Mouse (Mus musculus) spleen, postnatal 4 days (tissue): Measurements from ENCODE around the gene Slc8b1.
A peak's percentile ranks its signal among the peaks of the same experiment; 100 is the strongest.
"Not testable (repeated sequence)": the region's sequence is repeated elsewhere in the genome, so short reads cannot be mapped to it uniquely, and the experiment has no call there.

Experiments
- DNase-seq, 2 experiments: peaks; one replicate each; pipeline ENCODE4 v3.0.0; 2022; ENCODE audit warnings: low spot score in 2 of 2

Slc8b1 gene

GRCm38 (mm10) chr5:120495703-120496226 is 15.2 kb upstream of the Slc8b1 start:
- no peak for DNase-seq

GRCm38 (mm10) chr5:120497071-120497470 is 13.9 kb upstream of the Slc8b1 start:
- DNase-seq, result no peak

- DNase-seq, result no peak
Observed at GRCm38 (mm10) chr5:120499202-120499601, 11.8 kb upstream of the Slc8b1 start.

- DNase-seq, result not testable (repeated sequence)
Observed at GRCm38 (mm10) chr5:120500609-120501008, 10.4 kb upstream of the Slc8b1 start.

DNA sequence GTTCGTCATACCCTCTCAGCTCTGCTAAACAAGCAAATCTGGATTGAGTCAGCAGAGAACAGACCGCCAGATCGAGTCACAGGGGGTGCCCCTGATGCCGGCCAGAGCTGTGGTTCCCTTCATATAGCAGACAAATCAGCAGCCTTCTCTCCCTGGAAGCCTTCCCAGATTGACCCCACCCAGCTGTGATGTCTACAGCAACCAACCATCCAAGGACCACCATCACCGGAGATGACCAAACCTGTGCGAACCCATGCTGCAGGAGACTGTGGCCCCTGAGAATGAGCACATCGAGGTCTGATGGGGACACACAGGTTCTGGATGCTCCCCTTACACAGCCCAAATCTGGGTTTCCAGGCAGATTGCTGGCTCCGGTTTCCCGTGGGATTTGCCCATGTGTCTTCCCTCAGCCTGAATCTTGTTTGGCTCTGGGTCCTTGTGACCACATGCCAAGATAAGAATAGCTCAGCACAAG is 8.8 kb upstream of the Slc8b1 start:
- DNase-seq, result no peak

DNA sequence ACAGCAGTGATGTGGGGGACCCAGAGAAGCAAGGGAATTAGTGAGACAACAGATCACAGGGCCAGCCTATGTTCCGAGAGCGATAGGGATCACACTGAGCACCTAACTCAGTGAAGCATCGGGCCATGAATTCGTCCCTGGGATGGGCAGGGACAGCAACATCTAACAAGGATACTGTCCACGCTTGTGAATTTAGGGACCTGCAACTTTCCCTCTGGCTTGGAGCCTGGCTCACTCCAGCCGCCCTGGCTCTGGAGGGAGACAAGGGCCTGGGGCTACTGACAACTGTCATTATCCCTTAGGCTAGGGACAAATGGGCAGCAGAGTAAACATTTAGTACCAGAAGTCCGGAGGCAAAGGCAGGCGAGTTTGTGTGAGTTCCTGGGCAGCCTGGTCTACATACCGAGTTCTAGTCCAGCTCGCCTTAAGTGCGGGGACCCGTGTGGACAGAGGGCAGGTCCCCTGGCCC is 8.3 kb upstream of the Slc8b1 start:
- no peak for DNase-seq

- peak; percentile 84 to 93 for DNase-seq
Observed at GRCm38 (mm10) chr5:120503144-120503795, 7.7 kb upstream of the Slc8b1 start, which contains the start of gene Plbd2. Gene Plbd2, minus strand, starts transcription at chr5:120503625.

DNA sequence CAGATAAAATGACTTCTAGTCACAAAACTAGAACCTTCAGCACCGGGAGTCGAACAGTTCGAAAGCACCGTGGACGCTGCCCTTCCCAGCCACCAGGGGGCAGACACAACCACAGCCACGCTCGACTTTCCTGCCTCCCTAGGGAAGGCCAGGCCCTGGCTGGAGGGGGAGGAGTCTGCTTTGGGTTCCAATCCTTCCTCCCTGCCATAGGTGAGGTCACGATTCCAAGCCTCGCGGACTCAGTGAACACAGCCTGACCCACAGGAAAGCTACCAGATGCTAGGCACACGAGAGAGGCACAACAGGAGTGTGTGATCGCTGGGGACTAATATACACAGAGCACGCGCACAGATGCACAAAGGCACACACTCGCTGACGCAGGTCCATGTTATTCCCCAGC is 5.6 kb upstream of the Slc8b1 start:
- DNase-seq, result peak; percentile 71 to 88

GRCm38 (mm10) chr5:120505781-120506180 is 5.2 kb upstream of the Slc8b1 start:
- no peak for DNase-seq

DNA sequence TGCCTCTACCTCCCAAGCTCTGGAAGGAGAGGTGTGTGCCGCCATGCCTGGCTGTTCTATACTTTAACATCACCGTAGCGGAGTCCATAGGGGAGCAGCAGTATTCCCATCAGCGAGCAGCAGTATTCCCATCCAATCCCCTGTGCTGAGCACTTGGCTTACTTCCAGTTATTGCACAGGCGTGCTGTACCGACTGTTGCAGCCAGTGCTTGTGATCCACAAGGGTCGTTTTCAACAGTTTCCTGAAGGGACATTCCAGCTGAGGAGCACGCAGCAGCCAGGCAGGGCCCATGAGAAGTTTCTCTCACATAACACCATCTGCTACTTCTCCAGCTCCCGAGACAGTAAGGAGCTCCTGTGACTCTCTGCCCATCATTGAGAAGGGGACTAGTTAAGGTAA is 4.5 kb upstream of the Slc8b1 start:
- no peak for DNase-seq

- no peak for DNase-seq
Observed at GRCm38 (mm10) chr5:120507311-120507710, 3.7 kb upstream of the Slc8b1 start.

DNA sequence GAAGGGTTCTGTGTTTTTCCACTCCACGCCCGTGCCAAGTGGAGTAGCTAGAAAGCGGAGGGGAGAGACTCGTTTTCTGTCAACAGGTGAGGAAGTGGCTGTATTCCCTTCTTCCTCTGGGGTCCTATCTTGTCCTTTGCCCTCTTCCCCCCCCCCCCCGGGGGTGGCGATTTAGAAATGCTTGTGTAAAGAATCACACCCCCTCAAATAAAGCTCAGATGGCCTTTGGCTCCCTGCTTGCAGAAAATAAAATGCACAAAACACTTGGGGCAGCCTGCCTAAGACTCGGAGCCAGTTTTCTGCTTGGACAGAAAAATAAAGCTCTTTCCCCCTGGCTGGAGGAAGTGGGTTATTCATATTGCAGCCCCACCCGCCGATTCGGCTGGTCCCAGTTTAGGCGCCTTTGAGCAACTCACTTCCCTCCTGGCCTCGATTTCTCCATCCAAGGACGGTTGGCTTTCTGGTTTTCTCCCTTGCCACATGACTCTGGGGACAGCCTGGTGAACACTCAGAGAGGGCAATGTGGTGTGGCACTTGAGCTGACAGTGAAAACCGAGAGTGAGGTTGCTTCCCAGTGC is 764 bp downstream of the Slc8b1 start:
- peak in 1 of 2 experiments; percentile 35 for DNase-seq

GRCm38 (mm10) chr5:120512911-120513555 is 2.1 kb downstream of the Slc8b1 start:
- no peak for DNase-seq

- no peak for DNase-seq
Observed at GRCm38 (mm10) chr5:120514031-120514677, 3.2 kb downstream of the Slc8b1 start.

- DNase-seq, result no peak
Observed at GRCm38 (mm10) chr5:120514754-120515153, 3.8 kb downstream of the Slc8b1 start.

GRCm38 (mm10) chr5:120515451-120515850 is 4.5 kb downstream of the Slc8b1 start:
- no peak for DNase-seq

GRCm38 (mm10) chr5:120516221-120516984 is 5.4 kb downstream of the Slc8b1 start:
- no peak for DNase-seq

- no peak for DNase-seq
Observed at GRCm38 (mm10) chr5:120517552-120517951, 6.6 kb downstream of the Slc8b1 start.

- DNase-seq, result peak; percentile 42 to 81
Observed at GRCm38 (mm10) chr5:120522649-120523048, 11.7 kb downstream of the Slc8b1 start.

DNA sequence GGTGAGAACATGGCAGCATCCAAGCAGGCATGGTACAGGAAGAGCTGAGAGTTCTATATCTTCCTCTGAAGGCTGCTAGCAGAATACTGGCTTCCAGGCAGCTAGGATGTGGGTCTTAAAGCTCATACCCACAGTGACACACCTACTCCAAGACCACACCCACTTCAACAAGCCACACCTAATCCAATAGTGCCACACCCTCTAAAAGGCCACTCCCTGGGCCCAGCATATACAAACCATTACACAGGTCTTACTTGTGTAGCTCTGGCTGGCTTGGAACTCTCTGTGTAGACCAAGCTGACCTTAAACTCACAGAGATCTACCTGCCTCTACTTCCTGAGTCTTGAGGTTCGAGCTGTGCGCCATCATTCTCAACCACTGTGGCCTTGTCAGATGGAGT is 13.8 kb downstream of the Slc8b1 start:
- no peak for DNase-seq

DNA sequence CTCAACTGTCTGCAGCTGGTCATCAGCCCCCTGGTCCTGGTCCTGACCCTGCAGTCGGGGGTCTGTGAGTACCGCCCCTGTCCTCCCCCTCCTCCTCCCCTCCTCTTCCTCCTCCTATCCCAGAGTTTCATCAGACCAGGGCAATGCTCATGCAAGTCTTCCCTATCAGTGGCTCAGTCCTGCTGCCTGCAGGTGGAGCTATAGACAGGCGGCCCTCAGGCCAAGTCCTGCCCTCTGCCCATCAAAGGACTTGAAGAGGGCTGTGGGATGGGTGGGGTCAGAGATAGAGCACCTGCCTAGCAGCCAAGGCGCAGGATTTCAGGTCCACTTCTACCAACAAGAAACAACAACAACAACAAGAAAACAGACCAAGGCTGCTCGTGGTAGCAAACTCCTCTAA is 14.8 kb downstream of the Slc8b1 start:
- no peak for DNase-seq
